ENCODE assay signal across 35 mouse cellular contexts in genomic region chr11:4292888-4293247, GRCm38 (mm10). TPM values are rescaled to one million over a fixed set of nuclear protein-coding genes. Genes with fewer than 3 reads are reported as not detected.
DNase-seq lines count a peak whose midpoint lies in the region; ATAC-seq lines count a peak whose summit lies in the region.
"Had no signal": no experiment of that assay in that cellular context is flagged by ENCODE, and none has a peak within 500 bp of the region (broad histone marks: within the 10 kb centered on the region; RNA-seq: fewer than 3 reads in every experiment).

No protein-coding gene starts in this region.

- no peak for ATAC-seq in heart, embryonic 15.5 days (replicated peaks; ENCODE audit: insufficient number of reproducible peaks, insufficient read depth, low FRiP score, low read depth)
- peak; percentile 57 for ATAC-seq in liver, embryonic 11.5 days (replicated peaks; ENCODE audit: low FRiP score)
- ATAC-seq in liver, embryonic 13.5 days (ENCODE audit: low read depth) = peak; percentile 58; the same call in 1 of the 2 replicates
- ATAC-seq in megakaryocyte-erythroid progenitor cell, adult 5-6 weeks (replicated peaks; ENCODE audit: low FRiP score, low TSS enrichment, poor library complexity, severe bottlenecking) = peak; percentile 11; the same call in 1 of the 2 replicates
- ATAC-seq in cerebellum, adult (ENCODE audit: insufficient number of reproducible peaks, low FRiP score, low TSS enrichment) = no peak
- ATAC-seq: activated CD4-positive, CD25-positive, alpha-beta regulatory T cell, adult 4 months; forebrain, embryonic 15.5 days; hindbrain, postnatal 0 days; midbrain, embryonic 16.5 days had no signal

- 79% methylated on average over 6 of the region's 6 CpGs for WGBS in heart, embryonic 15.5 days
- 65% methylated on average over 6 of the region's 6 CpGs for WGBS in liver, embryonic 11.5 days
- 53% methylated on average over 6 of the region's 6 CpGs for WGBS in liver, embryonic 13.5 days (ENCODE audit: insufficient replicate concordance)

- H3K9ac ChIP-seq in heart, embryonic 15.5 days = no peak overlapping the region
- no peak overlapping the region for H3K9ac ChIP-seq in liver, embryonic 11.5 days (ENCODE audit: low read depth, low read length)
- 0 out of 2 replicates have a peak overlapping the region, but pooled peaks have one; percentile 28 for H3K9ac ChIP-seq in liver, embryonic 13.5 days
- H3K9ac ChIP-seq: embryonic facial prominence, embryonic 13.5 days; forebrain, embryonic 15.5 days; hindbrain, embryonic 12.5 days; limb, embryonic 13.5 days; neural tube, embryonic 13.5 days had no signal

- DNase-seq in heart, postnatal 4 days = no peak
- no peak for DNase-seq in liver, embryonic 11.5 days (ENCODE audit: low spot score)
- no peak for DNase-seq in liver
- DNase-seq in liver, embryonic 13.5 days = no peak
- DNase-seq in spleen, postnatal 4 days (ENCODE audit: low spot score in 2 of 2) = no peak
- DNase-seq: adrenal gland, adult 8-10 months; cerebellum, adult 9-10 months; cerebellum, postnatal 36 days; embryo, embryonic 11 days; gastrocnemius, postnatal 36 days; heart, postnatal 14 days; kidney, postnatal 14 days; lung, adult 2 months; thymus, postnatal 4 days had no signal

- no peaks in the 10 kb centered on the region for H3K36me3 ChIP-seq in heart, embryonic 15.5 days
- H3K36me3 ChIP-seq in liver, embryonic 11.5 days (ENCODE audit: control insufficient read depth, insufficient read depth, low read length) = no peaks in the 10 kb centered on the region
- no peaks in the 10 kb centered on the region for H3K36me3 ChIP-seq in liver, embryonic 13.5 days
- H3K36me3 ChIP-seq: embryonic facial prominence, embryonic 13.5 days; forebrain, embryonic 10.5 days; forebrain, embryonic 15.5 days; hindbrain, embryonic 12.5 days; limb, embryonic 13.5 days; neural tube, embryonic 13.5 days had no signal

- peaks cover 65% of the 10 kb centered on the region for H3K4me1 ChIP-seq in heart, embryonic 15.5 days (replicated peaks)
- peaks cover 26% of the 10 kb centered on the region for H3K4me1 ChIP-seq in liver, embryonic 11.5 days (replicated peaks; ENCODE audit: control insufficient read depth, insufficient read depth, low read length)
- H3K4me1 ChIP-seq in liver, embryonic 13.5 days (replicated peaks) = peaks cover 46% of the 10 kb centered on the region

- no peak overlapping the region for H3K4me2 ChIP-seq in heart, embryonic 15.5 days
- peak overlapping the region; percentile 56 for H3K4me2 ChIP-seq in liver, embryonic 11.5 days
- peak overlapping the region; percentile 61 for H3K4me2 ChIP-seq in liver, embryonic 13.5 days
- H3K4me2 ChIP-seq: embryonic facial prominence, embryonic 13.5 days; forebrain, embryonic 15.5 days; hindbrain, embryonic 12.5 days; limb, embryonic 13.5 days; midbrain, embryonic 11.5 days; neural tube, embryonic 13.5 days had no signal

- H3K9me3 ChIP-seq in heart, embryonic 15.5 days (replicated peaks) = no peaks in the 10 kb centered on the region
- no peaks in the 10 kb centered on the region for H3K9me3 ChIP-seq in liver, embryonic 11.5 days (ENCODE audit: control insufficient read depth, low read length)
- H3K9me3 ChIP-seq in liver, embryonic 13.5 days (replicated peaks) = no peaks in the 10 kb centered on the region
- H3K9me3 ChIP-seq: embryonic facial prominence, embryonic 13.5 days; forebrain, embryonic 10.5 days; forebrain, embryonic 15.5 days; hindbrain, embryonic 12.5 days; limb, embryonic 13.5 days; neural tube, embryonic 13.5 days had no signal

- H3K4me3 ChIP-seq in heart, embryonic 15.5 days = no peak overlapping the region
- no peak overlapping the region; the same call in 1 of the 2 replicates for H3K4me3 ChIP-seq in liver, embryonic 11.5 days (ENCODE audit: low read depth, low read length)
- H3K4me3 ChIP-seq in liver, embryonic 13.5 days (replicated peaks) = 0 out of 2 replicates have a peak overlapping the region, but pooled peaks have one; percentile 30
- H3K4me3 ChIP-seq: embryonic facial prominence, embryonic 13.5 days; forebrain, embryonic 10.5 days; forebrain, embryonic 15.5 days; gastrocnemius, adult 2 months; hindbrain, embryonic 12.5 days; layer of hippocampus, adult 2 months; left cerebral cortex, adult 2 months; limb, embryonic 13.5 days; neural tube, embryonic 13.5 days had no signal

- H3K27ac ChIP-seq in heart, embryonic 15.5 days = peak overlapping the region; percentile 58
- H3K27ac ChIP-seq in liver, embryonic 11.5 days (ENCODE audit: low read depth, low read length) = no peak overlapping the region
- peak overlapping the region; percentile 56; the same call in 1 of the 2 replicates for H3K27ac ChIP-seq in liver, embryonic 13.5 days
- H3K27ac ChIP-seq: embryonic facial prominence, embryonic 13.5 days; forebrain, embryonic 10.5 days; forebrain, embryonic 15.5 days; hindbrain, embryonic 12.5 days; hindbrain, postnatal 0 days; left cerebral cortex, adult 2 months; limb, embryonic 13.5 days; neural tube, embryonic 13.5 days had no signal

- H3K27me3 ChIP-seq in heart, embryonic 15.5 days = no peaks in the 10 kb centered on the region
- H3K27me3 ChIP-seq in liver, embryonic 11.5 days (replicated peaks; ENCODE audit: control insufficient read depth, insufficient read depth, low read length) = peaks cover 9% of the 10 kb centered on the region; the same call in 1 of the 2 replicates
- peaks cover 23% of the 10 kb centered on the region for H3K27me3 ChIP-seq in liver, embryonic 13.5 days
- H3K27me3 ChIP-seq: forebrain, embryonic 15.5 days; hindbrain, embryonic 12.5 days; neural tube, embryonic 13.5 days had no signal

RNA-seq across cellular contexts. Expression of gene Lif, which starts 35.5 kb away (rescaled TPM):
- polyA plus RNA-seq in heart, embryonic 15.5 days (2015; fragmentation: Nextera tagmentation; extraction: Ambion mirVana) = 0.23 and 0.55 TPM in 2 replicates
- total RNA-seq in heart, postnatal 4 days (2021) = 1 to 10 TPM; 1.8 to 2.0 TPM
- polyA plus RNA-seq in liver, embryonic 11.5 days (2014; fragmentation: Nextera tagmentation; extraction: Ambion mirVana) = 0.06 TPM in 1 of 2 replicates, not detected in the other
- 0.02 TPM in 1 of 2 replicates, not detected in the other for polyA plus RNA-seq in liver, embryonic 13.5 days (2015; fragmentation: Nextera tagmentation; extraction: Ambion mirVana)
- total RNA-seq in megakaryocyte-erythroid progenitor cell, adult 5-6 weeks (2014; fragmentation: Nextera tagmentation) = not detected in 2 replicates
- total RNA-seq in megakaryocyte-erythroid progenitor cell, adult 5-6 weeks (2017) = 0.30 and 0.33 TPM in 2 replicates
- polyA plus RNA-seq: forebrain, embryonic 15.5 days; hindbrain, embryonic 12.5 days; kidney, embryonic 14.5 days; midbrain, embryonic 11.5 days; neural tube, embryonic 13.5 days had no signal

RNA-seq across cellular contexts. Expression of gene Osm, which starts 56.6 kb away (rescaled TPM):
- polyA plus RNA-seq in heart, embryonic 15.5 days (2015; fragmentation: Nextera tagmentation; extraction: Ambion mirVana) = 0.09 and 0.33 TPM in 2 replicates
- total RNA-seq in heart, postnatal 4 days (2021) = under 1 TPM in 1 of 2 experiments, not detected in 1; 0.14 TPM
- polyA plus RNA-seq in liver, embryonic 11.5 days (2014; fragmentation: Nextera tagmentation; extraction: Ambion mirVana) = 0.32 and 0.33 TPM in 2 replicates
- polyA plus RNA-seq in liver, embryonic 13.5 days (2015; fragmentation: Nextera tagmentation; extraction: Ambion mirVana) = 0.51 and 0.60 TPM in 2 replicates
- 3.3 and 5.6 TPM in 2 replicates for total RNA-seq in megakaryocyte-erythroid progenitor cell, adult 5-6 weeks (2014; fragmentation: Nextera tagmentation)
- total RNA-seq in megakaryocyte-erythroid progenitor cell, adult 5-6 weeks (2017) = 5.3 and 7.2 TPM in 2 replicates
- total RNA-seq: gastrocnemius, adult 2 months; gastrocnemius, postnatal 36 days; hindbrain, postnatal 0 days; layer of hippocampus, postnatal 14 days; left cerebral cortex, adult 2 months; left cerebral cortex, postnatal 36 days had no signal
- polyA plus RNA-seq: embryonic facial prominence, embryonic 13.5 days; forebrain, embryonic 10.5 days; forebrain, embryonic 15.5 days; hindbrain, embryonic 12.5 days; kidney, embryonic 14.5 days; midbrain, embryonic 11.5 days; neural tube, embryonic 13.5 days; stomach, embryonic 14.5 days; testis, adult 2 months had no signal

Comparison
In these comparisons a context has a peak if more than half of its experiments do, and no peak if none do; other contexts are left out.
1. ATAC-seq: peak in liver, embryonic 11.5 days (single experiment), liver, embryonic 13.5 days (single experiment) and megakaryocyte-erythroid progenitor cell, adult 5-6 weeks (single experiment); none in heart, embryonic 15.5 days (single experiment) and cerebellum, adult (single experiment).